Mouse (Mus musculus): ENCODE data around the gene Slc25a18.

The Slc25a18 gene

GRCm38 (mm10) chr6:120773149-120773628 is at the start of gene Slc25a18:
Gene Slc25a18, plus strand, starts transcription at chr6:120773578.
- DNase-seq: no peak

GRCm38 (mm10) chr6:120725986-120726385 is 47.4 kb upstream of the Slc25a18 start:
- no peak for DNase-seq

GRCm38 (mm10) chr6:120736011-120736410 is 37.4 kb upstream of the Slc25a18 start:
- DNase-seq: no peak

GRCm38 (mm10) chr6:120736566-120736965 is 36.8 kb upstream of the Slc25a18 start:
- peak in 1 of 2 experiments; percentile 22 for DNase-seq

- DNase-seq: no peak
These were observed 30.2 kb upstream of the Slc25a18 start for GRCm38 (mm10) chr6:120743130-120743529.

GRCm38 (mm10) chr6:120744266-120744665 is 29.1 kb upstream of the Slc25a18 start:
- DNase-seq: no peak

GRCm38 (mm10) chr6:120746416-120746815 is 27.0 kb upstream of the Slc25a18 start:
- DNase-seq: no peak

- no peak for DNase-seq
These were observed 12.2 kb upstream of the Slc25a18 start for GRCm38 (mm10) chr6:120761151-120761550.

- DNase-seq: no peak
These were observed 3.4 kb upstream of the Slc25a18 start for GRCm38 (mm10) chr6:120769972-120770371.

- no peak for DNase-seq
These were observed 2.0 kb upstream of the Slc25a18 start for GRCm38 (mm10) chr6:120771366-120771765.

GRCm38 (mm10) chr6:120772025-120772424 is 1.4 kb upstream of the Slc25a18 start:
- no peak for DNase-seq

- DNase-seq: no peak
These were observed 385 bp downstream of the Slc25a18 start for GRCm38 (mm10) chr6:120773763-120774162.

- DNase-seq: no peak
These were observed 2.9 kb downstream of the Slc25a18 start for GRCm38 (mm10) chr6:120776286-120776685.

- no peak for DNase-seq
These were observed 4.2 kb downstream of the Slc25a18 start for GRCm38 (mm10) chr6:120777533-120777932.

- DNase-seq: no peak
These were observed 4.8 kb downstream of the Slc25a18 start for GRCm38 (mm10) chr6:120778226-120778625.

GRCm38 (mm10) chr6:120782948-120783347 is 9.6 kb downstream of the Slc25a18 start:
- DNase-seq: no peak

GRCm38 (mm10) chr6:120784351-120784750 is 11.0 kb downstream of the Slc25a18 start:
- no peak for DNase-seq

GRCm38 (mm10) chr6:120788068-120788607 is 14.8 kb downstream of the Slc25a18 start:
- no peak for DNase-seq

GRCm38 (mm10) chr6:120788904-120789303 is 15.5 kb downstream of the Slc25a18 start:
- no peak for DNase-seq

- DNase-seq: no peak
These were observed 16.8 kb downstream of the Slc25a18 start for GRCm38 (mm10) chr6:120790153-120790552.

GRCm38 (mm10) chr6:120790717-120791116 is 17.3 kb downstream of the Slc25a18 start:
- DNase-seq: peak in 1 of 2 experiments; percentile 22

- DNase-seq: no peak
These were observed 19.6 kb downstream of the Slc25a18 start for GRCm38 (mm10) chr6:120792947-120793346.

- DNase-seq: no peak
These were observed 22.2 kb downstream of the Slc25a18 start for GRCm38 (mm10) chr6:120795422-120796086.

GRCm38 (mm10) chr6:120796111-120796510 is 22.7 kb downstream of the Slc25a18 start:
- no peak for DNase-seq

- no peak for DNase-seq
These were observed 24.6 kb downstream of the Slc25a18 start for GRCm38 (mm10) chr6:120798019-120798418.

Data from kidney, postnatal 4 days (tissue).